Mouse (Mus musculus): Measurements from ENCODE around the gene Dpf3. TPM values are rescaled to one million over a fixed set of nuclear protein-coding genes. Genes with fewer than 3 reads are reported as not detected.

Gene Dpf3
- polyA plus RNA-seq, 1 experiment from 2014 or later: 6.1 TPM

- Histone ChIP-seq H3K4me1 (ENCODE audit: control insufficient read depth, insufficient read depth, low read length) (no peaks in the 10 kb centered on the region), H3K4me3 (ENCODE audit: low read depth, low read length) (no peak overlapping the region), H3K4me2 (ENCODE audit: low read depth, low read length) (no peak overlapping the region), H3K9ac (ENCODE audit: low read depth, low read length) (no peak overlapping the region), H3K9me3 (ENCODE audit: control insufficient read depth, low read length) (no peaks in the 10 kb centered on the region), H3K27me3 (replicated peaks; ENCODE audit: control insufficient read depth, insufficient read depth, low read length) (no peaks in the 10 kb centered on the region), H3K36me3 (ENCODE audit: control insufficient read depth, insufficient read depth, low read length) (no peaks in the 10 kb centered on the region), H3K27ac (replicated peaks; ENCODE audit: low read depth, low read length) (no peak overlapping the region)
- WGBS: 76% methylated on average over 11 of the region's 11 CpGs
- DNase-seq (ENCODE audit: low spot score) (no peak), ATAC-seq (ENCODE audit: low read depth) (no peak)
These were observed 178.3 kb downstream of the Dpf3 start for GRCm38 (mm10) chr12:83309031-83309804.

- no peaks in the 10 kb centered on the region for H3K9me3 ChIP-seq (ENCODE audit: control insufficient read depth, low read length)
- ATAC-seq (ENCODE audit: low read depth) (no peak), DNase-seq (ENCODE audit: low spot score) (no peak)
- no peak overlapping the region for H3K4me3 ChIP-seq (ENCODE audit: low read depth, low read length)
- H3K36me3 ChIP-seq (ENCODE audit: control insufficient read depth, insufficient read depth, low read length): no peaks in the 10 kb centered on the region
- no peaks in the 10 kb centered on the region for H3K27me3 ChIP-seq (replicated peaks; ENCODE audit: control insufficient read depth, insufficient read depth, low read length)
- H3K4me2 ChIP-seq (ENCODE audit: low read depth, low read length): no peak overlapping the region
- WGBS: 73% methylated on average over 3 of the region's 4 CpGs
- no peaks in the 10 kb centered on the region for H3K4me1 ChIP-seq (ENCODE audit: control insufficient read depth, insufficient read depth, low read length)
- H3K27ac ChIP-seq (replicated peaks; ENCODE audit: low read depth, low read length): no peak overlapping the region
- H3K9ac ChIP-seq (ENCODE audit: low read depth, low read length): no peak overlapping the region
These were observed 178.9 kb downstream of the Dpf3 start for GRCm38 (mm10) chr12:83308627-83309026.

GRCm38 (mm10) chr12:83303221-83303620 lies 184.3 kb downstream of the Dpf3 start:
- H3K27me3 ChIP-seq (replicated peaks; ENCODE audit: control insufficient read depth, insufficient read depth, low read length): no peaks in the 10 kb centered on the region
- H3K4me2 ChIP-seq (ENCODE audit: low read depth, low read length): peak overlapping the region; percentile 31; the same call in 1 of the 2 replicates
- no peaks in the 10 kb centered on the region for H3K36me3 ChIP-seq (ENCODE audit: control insufficient read depth, insufficient read depth, low read length)
- no peak overlapping the region for H3K27ac ChIP-seq (replicated peaks; ENCODE audit: low read depth, low read length)
- no peaks in the 10 kb centered on the region for H3K9me3 ChIP-seq (ENCODE audit: control insufficient read depth, low read length)
- ATAC-seq (ENCODE audit: low read depth) (no peak), DNase-seq (ENCODE audit: low spot score) (no peak)
- WGBS: 55% methylated on average over 6 of the region's 6 CpGs
- H3K4me1 ChIP-seq (ENCODE audit: control insufficient read depth, insufficient read depth, low read length): peaks cover 12% of the 10 kb centered on the region; the same call in 1 of the 2 replicates
- no peak overlapping the region for H3K4me3 ChIP-seq (ENCODE audit: low read depth, low read length)
- no peak overlapping the region for H3K9ac ChIP-seq (ENCODE audit: low read depth, low read length)

GRCm38 (mm10) chr12:83302320-83303153 lies 185.0 kb downstream of the Dpf3 start:
- H3K4me1 ChIP-seq (ENCODE audit: control insufficient read depth, insufficient read depth, low read length): peaks cover 12% of the 10 kb centered on the region; the same call in 1 of the 2 replicates
- H3K27me3 ChIP-seq (replicated peaks; ENCODE audit: control insufficient read depth, insufficient read depth, low read length): no peaks in the 10 kb centered on the region
- H3K4me2 ChIP-seq (ENCODE audit: low read depth, low read length): peak overlapping the region; percentile 31
- no peaks in the 10 kb centered on the region for H3K36me3 ChIP-seq (ENCODE audit: control insufficient read depth, insufficient read depth, low read length)
- no peak overlapping the region; the same call in 1 of the 2 replicates for H3K27ac ChIP-seq (replicated peaks; ENCODE audit: low read depth, low read length)
- H3K9ac ChIP-seq (ENCODE audit: low read depth, low read length): no peak overlapping the region; the same call in 1 of the 2 replicates
- 16% methylated on average over 18 of the region's 18 CpGs for whole genome bisulfite sequencing
- DNase-seq (ENCODE audit: low spot score) (peak; percentile 50), ATAC-seq (ENCODE audit: low read depth) (peak; percentile 76)
- H3K9me3 ChIP-seq (ENCODE audit: control insufficient read depth, low read length): no peaks in the 10 kb centered on the region
- no peak overlapping the region for H3K4me3 ChIP-seq (ENCODE audit: low read depth, low read length)

GRCm38 (mm10) chr12:83301616-83302319 lies 185.7 kb downstream of the Dpf3 start:
- peaks cover 12% of the 10 kb centered on the region; the same call in 1 of the 2 replicates for H3K4me1 ChIP-seq (ENCODE audit: control insufficient read depth, insufficient read depth, low read length)
- WGBS: 56% methylated on average over 18 of the region's 18 CpGs
- H3K36me3 ChIP-seq (ENCODE audit: control insufficient read depth, insufficient read depth, low read length): no peaks in the 10 kb centered on the region
- peak overlapping the region; percentile 31; the same call in 1 of the 2 replicates for H3K4me2 ChIP-seq (ENCODE audit: low read depth, low read length)
- H3K9ac ChIP-seq (ENCODE audit: low read depth, low read length): no peak overlapping the region
- no peaks in the 10 kb centered on the region for H3K27me3 ChIP-seq (replicated peaks; ENCODE audit: control insufficient read depth, insufficient read depth, low read length)
- H3K4me3 ChIP-seq (ENCODE audit: low read depth, low read length): no peak overlapping the region
- H3K27ac ChIP-seq (replicated peaks; ENCODE audit: low read depth, low read length): no peak overlapping the region; the same call in 1 of the 2 replicates
- no peak for DNase-seq (ENCODE audit: low spot score)
- H3K9me3 ChIP-seq (ENCODE audit: control insufficient read depth, low read length): no peaks in the 10 kb centered on the region
- no peak for ATAC-seq (ENCODE audit: low read depth)

GRCm38 (mm10) chr12:83298358-83298757 lies 189.2 kb downstream of the Dpf3 start:
- Histone ChIP-seq H3K4me3 (ENCODE audit: low read depth, low read length) (no peak overlapping the region), H3K27ac (replicated peaks; ENCODE audit: low read depth, low read length) (no peak overlapping the region), H3K27me3 (replicated peaks; ENCODE audit: control insufficient read depth, insufficient read depth, low read length) (no peaks in the 10 kb centered on the region), H3K36me3 (ENCODE audit: control insufficient read depth, insufficient read depth, low read length) (no peaks in the 10 kb centered on the region), H3K9me3 (ENCODE audit: control insufficient read depth, low read length) (no peaks in the 10 kb centered on the region), H3K4me1 (ENCODE audit: control insufficient read depth, insufficient read depth, low read length) (peaks cover 12% of the 10 kb centered on the region; the same call in 1 of the 2 replicates), H3K4me2 (ENCODE audit: low read depth, low read length) (no peak overlapping the region), H3K9ac (ENCODE audit: low read depth, low read length) (no peak overlapping the region)
- WGBS: 77% methylated on average over 5 of the region's 5 CpGs
- no peak for ATAC-seq (ENCODE audit: low read depth)
- DNase-seq (ENCODE audit: low spot score): no peak

- Histone ChIP-seq H3K27me3 (replicated peaks; ENCODE audit: control insufficient read depth, insufficient read depth, low read length) (no peaks in the 10 kb centered on the region), H3K4me3 (ENCODE audit: low read depth, low read length) (no peak overlapping the region), H3K27ac (replicated peaks; ENCODE audit: low read depth, low read length) (no peak overlapping the region), H3K4me1 (ENCODE audit: control insufficient read depth, insufficient read depth, low read length) (no peaks in the 10 kb centered on the region), H3K36me3 (ENCODE audit: control insufficient read depth, insufficient read depth, low read length) (no peaks in the 10 kb centered on the region), H3K9me3 (ENCODE audit: control insufficient read depth, low read length) (no peaks in the 10 kb centered on the region), H3K4me2 (ENCODE audit: low read depth, low read length) (no peak overlapping the region), H3K9ac (ENCODE audit: low read depth, low read length) (no peak overlapping the region)
- no peak for ATAC-seq (ENCODE audit: low read depth)
- DNase-seq (ENCODE audit: low spot score): no peak
- 62% methylated on average over 8 of the region's 8 CpGs for WGBS
These were observed 192.5 kb downstream of the Dpf3 start for GRCm38 (mm10) chr12:83295031-83295430.

GRCm38 (mm10) chr12:83291915-83292314 lies 195.6 kb downstream of the Dpf3 start:
- 74% methylated on average over 5 of the region's 5 CpGs for WGBS
- Histone ChIP-seq H3K9ac (ENCODE audit: low read depth, low read length) (no peak overlapping the region), H3K36me3 (ENCODE audit: control insufficient read depth, insufficient read depth, low read length) (no peaks in the 10 kb centered on the region), H3K4me1 (ENCODE audit: control insufficient read depth, insufficient read depth, low read length) (no peaks in the 10 kb centered on the region), H3K4me2 (ENCODE audit: low read depth, low read length) (no peak overlapping the region), H3K27ac (replicated peaks; ENCODE audit: low read depth, low read length) (no peak overlapping the region), H3K9me3 (ENCODE audit: control insufficient read depth, low read length) (no peaks in the 10 kb centered on the region), H3K27me3 (replicated peaks; ENCODE audit: control insufficient read depth, insufficient read depth, low read length) (no peaks in the 10 kb centered on the region), H3K4me3 (ENCODE audit: low read depth, low read length) (no peak overlapping the region)
- ATAC-seq (ENCODE audit: low read depth): no peak
- no peak for DNase-seq (ENCODE audit: low spot score)

Data from embryonic facial prominence, embryonic 14.5 days (tissue).